Mouse (Mus musculus): ENCODE results near the gene Aamp. TPM values are rescaled to one million over a fixed set of nuclear protein-coding genes. Genes with fewer than 3 reads are reported as not detected.

Aamp gene
- polyA plus RNA-seq, 1 experiment from 2014 or later: 261 TPM

GRCm38 (mm10) chr1:74285212-74286010, 873 bp upstream of the Aamp start:
- WGBS: 3% methylated on average over 23 of the region's 23 CpGs
- Histone ChIP-seq H3K36me3 (peaks cover 65% of the 10 kb centered on the region), H3K9me3 (no peaks in the 10 kb centered on the region), H3K4me1 (peaks cover 52% of the 10 kb centered on the region), H3K27me3 (ENCODE audit: insufficient read depth, poor library complexity, severe bottlenecking) (no peaks in the 10 kb centered on the region), H3K27ac (peak overlapping the region; percentile 89), H3K4me3 (peak overlapping the region; percentile 84)
- no peak for DNase-seq (ENCODE audit: low spot score)

GRCm38 (mm10) chr1:74283686-74284463, 663 bp downstream of the Aamp start:
- H3K9me3 ChIP-seq: no peaks in the 10 kb centered on the region
- peaks cover 49% of the 10 kb centered on the region for H3K4me1 ChIP-seq
- DNase-seq (ENCODE audit: low spot score): peak; percentile 90
- peak overlapping the region; percentile 84 for H3K4me3 ChIP-seq
- 13% methylated on average over 15 of the region's 15 CpGs for WGBS
- H3K27ac ChIP-seq: peak overlapping the region; percentile 89
- H3K27me3 ChIP-seq (ENCODE audit: insufficient read depth, poor library complexity, severe bottlenecking): no peaks in the 10 kb centered on the region
- H3K36me3 ChIP-seq: peaks cover 65% of the 10 kb centered on the region

GRCm38 (mm10) chr1:74282896-74283625, 1.5 kb downstream of the Aamp start:
- Histone ChIP-seq H3K4me1 (peaks cover 53% of the 10 kb centered on the region), H3K27me3 (ENCODE audit: insufficient read depth, poor library complexity, severe bottlenecking) (no peaks in the 10 kb centered on the region), H3K27ac (no peak overlapping the region), H3K9me3 (no peaks in the 10 kb centered on the region), H3K4me3 (no peak overlapping the region; the same call in 1 of the 2 replicates), H3K36me3 (peaks cover 62% of the 10 kb centered on the region)
- WGBS: 86% methylated on average over 10 of the region's 10 CpGs
- no peak for DNase-seq (ENCODE audit: low spot score)

- Histone ChIP-seq H3K36me3 (peaks cover 56% of the 10 kb centered on the region), H3K4me3 (no peak overlapping the region)
- 94% methylated on average over 8 of the region's 8 CpGs for WGBS
Observed at GRCm38 (mm10) chr1:74281886-74282285, 2.7 kb downstream of the Aamp start.

GRCm38 (mm10) chr1:74281372-74281771, 3.2 kb downstream of the Aamp start:
- Histone ChIP-seq H3K4me3 (no peak overlapping the region), H3K9me3 (no peaks in the 10 kb centered on the region), H3K36me3 (peaks cover 50% of the 10 kb centered on the region), H3K27ac (no peak overlapping the region), H3K4me1 (peaks cover 69% of the 10 kb centered on the region), H3K27me3 (ENCODE audit: insufficient read depth, poor library complexity, severe bottlenecking) (no peaks in the 10 kb centered on the region)
- WGBS: 92% methylated on average over 2 of the region's 2 CpGs
- DNase-seq (ENCODE audit: low spot score): no peak

More at GRCm38 (mm10) chr1:74281886-74282285, 2.7 kb downstream of the Aamp start:
- no peak for DNase-seq (ENCODE audit: low spot score)
- Histone ChIP-seq H3K27me3 (ENCODE audit: insufficient read depth, poor library complexity, severe bottlenecking) (no peaks in the 10 kb centered on the region), H3K27ac (no peak overlapping the region), H3K9me3 (no peaks in the 10 kb centered on the region), H3K4me1 (peaks cover 65% of the 10 kb centered on the region)

- DNase-seq (ENCODE audit: low spot score): no peak
- Histone ChIP-seq H3K9me3 (no peaks in the 10 kb centered on the region), H3K27ac (no peak overlapping the region), H3K4me1 (peaks cover 69% of the 10 kb centered on the region), H3K36me3 (peaks cover 49% of the 10 kb centered on the region), H3K4me3 (no peak overlapping the region), H3K27me3 (ENCODE audit: insufficient read depth, poor library complexity, severe bottlenecking) (no peaks in the 10 kb centered on the region)
- 94% methylated on average over 14 of the region's 14 CpGs for WGBS
Observed at GRCm38 (mm10) chr1:74280591-74281325, 3.8 kb downstream of the Aamp start.

GRCm38 (mm10) chr1:74278988-74279387, 5.5 kb downstream of the Aamp start:
- WGBS: 84% methylated on average over 11 of the region's 11 CpGs
- Histone ChIP-seq H3K27ac (no peak overlapping the region), H3K4me1 (peaks cover 82% of the 10 kb centered on the region), H3K27me3 (ENCODE audit: insufficient read depth, poor library complexity, severe bottlenecking) (no peaks in the 10 kb centered on the region), H3K36me3 (peaks cover 49% of the 10 kb centered on the region), H3K9me3 (no peaks in the 10 kb centered on the region), H3K4me3 (no peak overlapping the region)
- no peak for DNase-seq (ENCODE audit: low spot score)

GRCm38 (mm10) chr1:74278538-74278937, 6.0 kb downstream of the Aamp start, which contains the start of gene Gpbar1:
TSS of gene Gpbar1 (plus strand) at chr1:74278550.
- WGBS: 89% methylated on average over 10 of the region's 10 CpGs
- Histone ChIP-seq H3K27ac (no peak within 1 kb of the TSS), H3K4me1 (peaks cover 82% of the 10 kb centered on the region), H3K9me3 (no peaks in the 10 kb centered on the region), H3K27me3 (ENCODE audit: insufficient read depth, poor library complexity, severe bottlenecking) (no peaks in the 10 kb centered on the region), H3K4me3 (no peak within 1 kb of the TSS), H3K36me3 (peaks cover 49% of the 10 kb centered on the region)
- no peak for DNase-seq (ENCODE audit: low spot score)

GRCm38 (mm10) chr1:74277883-74278537, 6.5 kb downstream of the Aamp start:
- peaks cover 83% of the 10 kb centered on the region for H3K4me1 ChIP-seq
- no peaks in the 10 kb centered on the region for H3K27me3 ChIP-seq (ENCODE audit: insufficient read depth, poor library complexity, severe bottlenecking)
- H3K27ac ChIP-seq: no peak overlapping the region
- peaks cover 46% of the 10 kb centered on the region for H3K36me3 ChIP-seq
- no peak overlapping the region for H3K4me3 ChIP-seq
- no peaks in the 10 kb centered on the region for H3K9me3 ChIP-seq
- WGBS: 49% methylated on average over 8 of the region's 8 CpGs
- no peak for DNase-seq (ENCODE audit: low spot score)

GRCm38 (mm10) chr1:74277041-74277440, 7.5 kb downstream of the Aamp start:
- WGBS: 65% methylated on average over 6 of the region's 6 CpGs
- H3K4me1 ChIP-seq: peaks cover 79% of the 10 kb centered on the region
- no peak for DNase-seq (ENCODE audit: low spot score)

GRCm38 (mm10) chr1:74275015-74275414, 9.5 kb downstream of the Aamp start:
- no peaks in the 10 kb centered on the region for H3K9me3 ChIP-seq
- no peak overlapping the region for H3K4me3 ChIP-seq
- DNase-seq (ENCODE audit: low spot score): no peak
- WGBS: 17% methylated on average over 9 of the region's 9 CpGs
- peaks cover 69% of the 10 kb centered on the region for H3K4me1 ChIP-seq
- H3K36me3 ChIP-seq: peaks cover 16% of the 10 kb centered on the region
- H3K27ac ChIP-seq: 0 out of 2 replicates have a peak overlapping the region, but pooled peaks have one; percentile 39
- no peaks in the 10 kb centered on the region for H3K27me3 ChIP-seq (ENCODE audit: insufficient read depth, poor library complexity, severe bottlenecking)

More at GRCm38 (mm10) chr1:74277041-74277440, 7.5 kb downstream of the Aamp start:
- H3K9me3 ChIP-seq: no peaks in the 10 kb centered on the region
- H3K27me3 ChIP-seq (ENCODE audit: insufficient read depth, poor library complexity, severe bottlenecking): no peaks in the 10 kb centered on the region
- H3K27ac ChIP-seq: peak overlapping the region; percentile 23; the same call in 1 of the 2 replicates
- no peak overlapping the region for H3K4me3 ChIP-seq
- H3K36me3 ChIP-seq: peaks cover 36% of the 10 kb centered on the region

GRCm38 (mm10) chr1:74271659-74272058, 12.9 kb downstream of the Aamp start:
- peaks cover 40% of the 10 kb centered on the region for H3K4me1 ChIP-seq
- DNase-seq (ENCODE audit: low spot score): no peak
- no peak overlapping the region for H3K4me3 ChIP-seq
- H3K9me3 ChIP-seq: no peaks in the 10 kb centered on the region
- no peaks in the 10 kb centered on the region for H3K27me3 ChIP-seq (ENCODE audit: insufficient read depth, poor library complexity, severe bottlenecking)
- WGBS: 36% methylated on average over 4 of the region's 4 CpGs
- no peak overlapping the region for H3K27ac ChIP-seq
- H3K36me3 ChIP-seq: peaks cover 25% of the 10 kb centered on the region

Measured in heart, embryonic 10.5 days (tissue).